Mouse (Mus musculus) lung, postnatal 0 days (tissue): Measurements from ENCODE around the gene Ubqln3.

Experiments
- CTCF ChIP-seq: IDR thresholded peaks from 2 replicates; pipeline ENCODE4 v1.5.1; 2016; ENCODE audit warnings: antibody characterized with exemption, mild to moderate bottlenecking
- EP300 ChIP-seq: IDR thresholded peaks from 2 replicates; pipeline ENCODE4 v1.6.1; 2016; ENCODE audit warnings: antibody characterized with exemption, mild to moderate bottlenecking, control low read depth

GRCm38 (mm10) chr7:104178422-104179054 is 35.5 kb upstream of the Ubqln3 start:
- TF ChIP-seq CTCF: no peak
- TF ChIP-seq EP300: no peak
